Mouse (Mus musculus): ENCODE data around the gene Plch1. TPM values are rescaled to one million over a fixed set of nuclear protein-coding genes. Genes with fewer than 3 reads are reported as not detected.

Plch1 gene
- polyA plus RNA-seq, 1 experiment from 2014 or later, result 2.8 TPM

GRCm38 (mm10) chr3:63815131-63815530 lies 84.1 kb downstream of the Plch1 start:
- DNase-seq (ENCODE audit: low spot score) (no peak), ATAC-seq (ENCODE audit: insufficient number of reproducible peaks, low FRiP score, low TSS enrichment, low read depth) (no peak)
- H3K4me1 ChIP-seq (ENCODE audit: control insufficient read depth, insufficient read depth, low read length), result no peaks in the 10 kb centered on the region
- no peak overlapping the region for H3K4me3 ChIP-seq (ENCODE audit: low read depth, low read length)
- no peaks in the 10 kb centered on the region for H3K36me3 ChIP-seq (ENCODE audit: control insufficient read depth, insufficient read depth, low read length)
- 93% methylated on average over 3 of the region's 3 CpGs for WGBS
- H3K4me2 ChIP-seq (ENCODE audit: low read depth, severe bottlenecking), result no peak overlapping the region
- no peak overlapping the region for H3K9ac ChIP-seq (ENCODE audit: low read length)
- no peak overlapping the region for H3K27ac ChIP-seq (replicated peaks; ENCODE audit: low read depth, low read length)
- no peaks in the 10 kb centered on the region for H3K27me3 ChIP-seq (ENCODE audit: control insufficient read depth, insufficient read depth, low read length)
- no peaks in the 10 kb centered on the region for H3K9me3 ChIP-seq (ENCODE audit: control insufficient read depth, low read length)

DNA sequence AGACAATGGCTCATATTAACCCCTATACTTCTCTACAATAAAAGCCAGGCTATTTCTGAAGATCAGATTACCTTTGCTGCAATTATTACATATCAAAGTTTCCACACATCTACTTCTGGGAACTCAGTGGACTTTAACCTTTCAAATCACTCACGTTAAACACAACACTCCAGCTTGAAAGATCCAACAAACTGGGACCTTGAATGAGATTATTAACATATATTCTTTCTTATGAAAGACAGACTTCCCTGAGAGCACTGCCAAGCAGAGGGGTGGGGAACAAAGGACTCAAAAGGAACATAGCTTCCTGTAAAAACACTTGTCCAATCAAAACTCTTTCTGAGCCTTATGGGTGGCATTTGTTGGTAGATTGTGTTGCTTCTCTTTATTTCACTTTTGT lies 85.1 kb downstream of the Plch1 start:
- H3K9ac ChIP-seq (ENCODE audit: low read length), result no peak overlapping the region
- H3K9me3 ChIP-seq (ENCODE audit: control insufficient read depth, low read length), result no peaks in the 10 kb centered on the region
- no peaks in the 10 kb centered on the region for H3K4me1 ChIP-seq (ENCODE audit: control insufficient read depth, insufficient read depth, low read length)
- 89% methylated on average over 1 of the region's 1 CpGs for WGBS
- no peak overlapping the region for H3K27ac ChIP-seq (replicated peaks; ENCODE audit: low read depth, low read length)
- no peak for DNase-seq (ENCODE audit: low spot score)
- no peak overlapping the region for H3K4me3 ChIP-seq (ENCODE audit: low read depth, low read length)
- no peak overlapping the region for H3K4me2 ChIP-seq (ENCODE audit: low read depth, severe bottlenecking)
- H3K36me3 ChIP-seq (ENCODE audit: control insufficient read depth, insufficient read depth, low read length), result no peaks in the 10 kb centered on the region
- no peak for ATAC-seq (ENCODE audit: insufficient number of reproducible peaks, low FRiP score, low TSS enrichment, low read depth)
- H3K27me3 ChIP-seq (ENCODE audit: control insufficient read depth, insufficient read depth, low read length), result no peaks in the 10 kb centered on the region

GRCm38 (mm10) chr3:63806906-63807305 lies 92.4 kb downstream of the Plch1 start:
- Histone ChIP-seq H3K27me3 (ENCODE audit: control insufficient read depth, insufficient read depth, low read length) (no peaks in the 10 kb centered on the region), H3K27ac (replicated peaks; ENCODE audit: low read depth, low read length) (no peak overlapping the region), H3K9me3 (ENCODE audit: control insufficient read depth, low read length) (no peaks in the 10 kb centered on the region), H3K4me3 (ENCODE audit: low read depth, low read length) (no peak overlapping the region), H3K4me2 (ENCODE audit: low read depth, severe bottlenecking) (no peak overlapping the region), H3K36me3 (ENCODE audit: control insufficient read depth, insufficient read depth, low read length) (no peaks in the 10 kb centered on the region), H3K9ac (ENCODE audit: low read length) (no peak overlapping the region), H3K4me1 (ENCODE audit: control insufficient read depth, insufficient read depth, low read length) (no peaks in the 10 kb centered on the region)
- DNase-seq (ENCODE audit: low spot score) (no peak), ATAC-seq (ENCODE audit: insufficient number of reproducible peaks, low FRiP score, low TSS enrichment, low read depth) (no peak)
- WGBS, result 86% methylated on average over 1 of the region's 1 CpGs

- no peaks in the 10 kb centered on the region for H3K36me3 ChIP-seq (ENCODE audit: control insufficient read depth, insufficient read depth, low read length)
- no peak overlapping the region for H3K4me3 ChIP-seq (ENCODE audit: low read depth, low read length)
- 90% methylated on average over 2 of the region's 2 CpGs for WGBS
- ATAC-seq (ENCODE audit: insufficient number of reproducible peaks, low FRiP score, low TSS enrichment, low read depth), result no peak
- no peak overlapping the region for H3K4me2 ChIP-seq (ENCODE audit: low read depth, severe bottlenecking)
- no peak overlapping the region for H3K27ac ChIP-seq (replicated peaks; ENCODE audit: low read depth, low read length)
- no peaks in the 10 kb centered on the region for H3K4me1 ChIP-seq (ENCODE audit: control insufficient read depth, insufficient read depth, low read length)
- no peaks in the 10 kb centered on the region for H3K9me3 ChIP-seq (ENCODE audit: control insufficient read depth, low read length)
- DNase-seq (ENCODE audit: low spot score), result no peak
- no peaks in the 10 kb centered on the region for H3K27me3 ChIP-seq (ENCODE audit: control insufficient read depth, insufficient read depth, low read length)
- no peak overlapping the region for H3K9ac ChIP-seq (ENCODE audit: low read length)
Measured at GRCm38 (mm10) chr3:63805496-63805895, 93.8 kb downstream of the Plch1 start.

GRCm38 (mm10) chr3:63800685-63801084 lies 98.6 kb downstream of the Plch1 start:
- H3K4me3 ChIP-seq (ENCODE audit: low read depth, low read length), result no peak overlapping the region
- H3K4me2 ChIP-seq (ENCODE audit: low read depth, severe bottlenecking), result no peak overlapping the region
- H3K4me1 ChIP-seq (ENCODE audit: control insufficient read depth, insufficient read depth, low read length), result no peaks in the 10 kb centered on the region
- WGBS, result 87% methylated on average over 5 of the region's 5 CpGs
- no peaks in the 10 kb centered on the region for H3K9me3 ChIP-seq (ENCODE audit: control insufficient read depth, low read length)
- H3K27ac ChIP-seq (replicated peaks; ENCODE audit: low read depth, low read length), result no peak overlapping the region
- H3K27me3 ChIP-seq (ENCODE audit: control insufficient read depth, insufficient read depth, low read length), result no peaks in the 10 kb centered on the region
- no peak for DNase-seq (ENCODE audit: low spot score)
- no peak for ATAC-seq (ENCODE audit: insufficient number of reproducible peaks, low FRiP score, low TSS enrichment, low read depth)
- H3K36me3 ChIP-seq (ENCODE audit: control insufficient read depth, insufficient read depth, low read length), result no peaks in the 10 kb centered on the region
- no peak overlapping the region for H3K9ac ChIP-seq (ENCODE audit: low read length)

DNA sequence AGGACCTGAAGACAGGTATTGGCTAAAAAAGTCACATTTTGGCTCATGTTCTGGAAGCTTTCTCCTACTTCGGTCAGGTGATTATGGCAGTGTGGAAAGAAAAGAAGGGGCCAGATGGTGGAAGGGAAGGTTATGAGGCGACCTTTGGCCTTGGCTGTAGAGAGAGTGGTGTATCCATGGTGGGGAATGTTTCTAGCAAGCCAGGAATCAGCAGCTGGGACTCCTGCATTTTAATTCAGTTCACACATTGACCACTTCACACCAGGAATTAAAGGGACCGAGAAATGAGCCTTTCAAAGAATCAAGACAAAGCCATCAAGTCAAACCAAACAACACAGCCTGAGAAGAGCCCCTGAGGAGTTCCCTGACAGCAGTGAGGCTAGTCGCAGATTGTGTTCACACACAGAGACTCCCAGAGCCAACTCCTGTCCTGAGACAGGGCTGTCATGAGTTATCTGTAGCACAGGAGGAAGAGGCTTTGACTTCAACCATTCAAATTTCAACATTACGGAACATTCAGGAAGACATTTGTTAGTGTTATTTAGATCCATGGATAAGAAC lies 112.4 kb downstream of the Plch1 start:
- WGBS, result 61% methylated on average over 5 of the region's 5 CpGs
- Histone ChIP-seq H3K27me3 (ENCODE audit: control insufficient read depth, insufficient read depth, low read length) (no peaks in the 10 kb centered on the region), H3K9me3 (ENCODE audit: control insufficient read depth, low read length) (no peaks in the 10 kb centered on the region), H3K36me3 (ENCODE audit: control insufficient read depth, insufficient read depth, low read length) (no peaks in the 10 kb centered on the region), H3K27ac (replicated peaks; ENCODE audit: low read depth, low read length) (no peak overlapping the region), H3K4me1 (ENCODE audit: control insufficient read depth, insufficient read depth, low read length) (no peaks in the 10 kb centered on the region), H3K9ac (ENCODE audit: low read length) (no peak overlapping the region), H3K4me2 (ENCODE audit: low read depth, severe bottlenecking) (no peak overlapping the region), H3K4me3 (ENCODE audit: low read depth, low read length) (no peak overlapping the region)
- DNase-seq (ENCODE audit: low spot score) (no peak), ATAC-seq (ENCODE audit: insufficient number of reproducible peaks, low FRiP score, low TSS enrichment, low read depth) (no peak)

GRCm38 (mm10) chr3:63772617-63773305 lies 126.5 kb downstream of the Plch1 start:
- Histone ChIP-seq H3K9ac (ENCODE audit: low read length) (no peak overlapping the region), H3K4me2 (ENCODE audit: low read depth, severe bottlenecking) (no peak overlapping the region), H3K36me3 (ENCODE audit: control insufficient read depth, insufficient read depth, low read length) (no peaks in the 10 kb centered on the region), H3K27me3 (ENCODE audit: control insufficient read depth, insufficient read depth, low read length) (no peaks in the 10 kb centered on the region), H3K4me3 (ENCODE audit: low read depth, low read length) (no peak overlapping the region), H3K9me3 (ENCODE audit: control insufficient read depth, low read length) (no peaks in the 10 kb centered on the region), H3K27ac (replicated peaks; ENCODE audit: low read depth, low read length) (no peak overlapping the region), H3K4me1 (ENCODE audit: control insufficient read depth, insufficient read depth, low read length) (no peaks in the 10 kb centered on the region)
- ATAC-seq (ENCODE audit: insufficient number of reproducible peaks, low FRiP score, low TSS enrichment, low read depth) (no peak), DNase-seq (ENCODE audit: low spot score) (no peak)
- 77% methylated on average over 7 of the region's 7 CpGs for WGBS

- Histone ChIP-seq H3K27ac (replicated peaks; ENCODE audit: low read depth, low read length) (no peak overlapping the region), H3K4me3 (ENCODE audit: low read depth, low read length) (no peak overlapping the region), H3K27me3 (ENCODE audit: control insufficient read depth, insufficient read depth, low read length) (no peaks in the 10 kb centered on the region), H3K4me1 (ENCODE audit: control insufficient read depth, insufficient read depth, low read length) (no peaks in the 10 kb centered on the region), H3K9me3 (ENCODE audit: control insufficient read depth, low read length) (no peaks in the 10 kb centered on the region), H3K4me2 (ENCODE audit: low read depth, severe bottlenecking) (no peak overlapping the region), H3K9ac (ENCODE audit: low read length) (no peak overlapping the region), H3K36me3 (ENCODE audit: control insufficient read depth, insufficient read depth, low read length) (no peaks in the 10 kb centered on the region)
- DNase-seq (ENCODE audit: low spot score), result no peak
- WGBS, result 78% methylated on average over 1 of the region's 1 CpGs
- ATAC-seq (ENCODE audit: insufficient number of reproducible peaks, low FRiP score, low TSS enrichment, low read depth), result no peak
Measured at GRCm38 (mm10) chr3:63760821-63761220, 138.5 kb downstream of the Plch1 start.

GRCm38 (mm10) chr3:63740073-63740472 lies 159.2 kb downstream of the Plch1 start:
- ATAC-seq (ENCODE audit: insufficient number of reproducible peaks, low FRiP score, low TSS enrichment, low read depth) (no peak), DNase-seq (ENCODE audit: low spot score) (no peak)
- no peak overlapping the region for H3K4me3 ChIP-seq (ENCODE audit: low read depth, low read length)
- no peaks in the 10 kb centered on the region for H3K9me3 ChIP-seq (ENCODE audit: control insufficient read depth, low read length)
- H3K27ac ChIP-seq (replicated peaks; ENCODE audit: low read depth, low read length), result no peak overlapping the region
- WGBS, result 90% methylated on average over 2 of the region's 2 CpGs
- H3K4me2 ChIP-seq (ENCODE audit: low read depth, severe bottlenecking), result no peak overlapping the region
- no peaks in the 10 kb centered on the region for H3K4me1 ChIP-seq (ENCODE audit: control insufficient read depth, insufficient read depth, low read length)
- H3K36me3 ChIP-seq (ENCODE audit: control insufficient read depth, insufficient read depth, low read length), result no peaks in the 10 kb centered on the region
- no peaks in the 10 kb centered on the region for H3K27me3 ChIP-seq (ENCODE audit: control insufficient read depth, insufficient read depth, low read length)
- H3K9ac ChIP-seq (ENCODE audit: low read length), result no peak overlapping the region

All from limb, embryonic 11.5 days (tissue).